Mouse (Mus musculus) spleen, adult 2 months (tissue): ENCODE data around the gene Nolc1. TPM values are rescaled to one million over a fixed set of nuclear protein-coding genes. Genes with fewer than 3 reads are reported as not detected.

Experiments used
- DNase-seq, 2 experiments: peaks; one replicate each; pipeline versions ENCODE4 v3.0.0 to v3.0.0-alpha.2; 2012 to 2021; ENCODE audit warnings: low spot score in 2 of 2, low read depth in 1 of 2
- H3K27ac ChIP-seq: fragments of 200-500 bp; 2 replicates; pipeline ENCODE4 v1.5.1; 2012; ENCODE audit warnings: low read length, inconsistent platforms; ENCODE audit not compliant: insufficient read depth
- H3K27me3 ChIP-seq: fragments of 200-500 bp; 2 replicates; pipeline ENCODE4 v1.6.1; 2012; ENCODE audit warnings: mild to moderate bottlenecking, moderate library complexity, low read length, inconsistent platforms; ENCODE audit not compliant: control insufficient read depth, insufficient read depth
- H3K36me3 ChIP-seq: fragments of 200-500 bp; 2 replicates; pipeline ENCODE4 v1.6.1; 2012; ENCODE audit warnings: mild to moderate bottlenecking, low read length, inconsistent platforms; ENCODE audit not compliant: control insufficient read depth, insufficient read depth
- H3K4me1 ChIP-seq: fragments of 200-500 bp; 2 replicates; pipeline ENCODE4 v1.6.1; 2011; ENCODE audit warnings: inconsistent platforms; ENCODE audit not compliant: control insufficient read depth, insufficient read depth, insufficient read length
- H3K4me3 ChIP-seq: fragments of 200-500 bp; 2 replicates; pipeline ENCODE4 v1.5.1; 2011; ENCODE audit warnings: mild to moderate bottlenecking, inconsistent platforms; ENCODE audit not compliant: insufficient read depth, insufficient read length; ENCODE audit errors: extremely low read depth
- CTCF ChIP-seq: fragments of 200-500 bp; IDR thresholded peaks from 2 replicates; pipeline ENCODE4 v1.5.1; 2011; ENCODE audit warnings: mild to moderate bottlenecking, inconsistent platforms; ENCODE audit not compliant: insufficient read depth, insufficient read length, insufficient replicate concordance; ENCODE audit errors: extremely low read depth
- POLR2A ChIP-seq: fragments of 200-500 bp; IDR thresholded peaks from 2 replicates; pipeline ENCODE4 v1.6.1; 2011; ENCODE audit warnings: low read depth, low read length, inconsistent platforms
- WGBS: fragments of 180-500 bp; shearing (Covaris S2); methylation state at CpG from one replicate; pipeline ENCODE4 v1.1.7; 2018; 5-methylcytosine and 5-hydroxymethylcytosine counted together
- polyA plus RNA-seq: library from polyadenylated mRNA; depleted of rRNA; stranded (reverse); fragments of >200 nt; gene quantifications from 2 replicates; pipeline ENCODE4 v1.2.3, GENCODE M21; 2012; rRNA removed

Gene Nolc1
- polyA plus RNA-seq: 10.3 TPM in 2 replicates

GRCm38 (mm10) chr19:46075616-46076607 lies at the start of gene Nolc1:
Gene Nolc1, plus strand, starts transcription at chr19:46075863.
- peak; percentile 98 to 99 for DNase-seq
- H3K27me3 ChIP-seq: no peaks in the 10 kb centered on the region
- TF ChIP-seq CTCF (no peak), POLR2A (peak; percentile 36; the same call in 1 of the 2 replicates)
- peak within 1 kb of the TSS; percentile 76 for H3K4me3 ChIP-seq
- peaks cover 22% of the 10 kb centered on the region for H3K36me3 ChIP-seq
- WGBS: under 1% methylated on average over 66 of the region's 66 CpGs
- peaks cover 6% of the 10 kb centered on the region; the same call in 1 of the 2 replicates for H3K4me1 ChIP-seq
- peak within 1 kb of the TSS; percentile 26 for H3K27ac ChIP-seq

GRCm38 (mm10) chr19:46026567-46026966 lies 49.1 kb upstream of the Nolc1 start:
- Histone ChIP-seq H3K27me3 (no peaks in the 10 kb centered on the region), H3K27ac (no peak overlapping the region), H3K36me3 (no peaks in the 10 kb centered on the region), H3K4me1 (no peaks in the 10 kb centered on the region), H3K4me3 (no peak overlapping the region)
- WGBS: 58% methylated on average over 8 of the region's 8 CpGs
- no peak for DNase-seq
- TF ChIP-seq CTCF (no peak), POLR2A (no peak)

- Histone ChIP-seq H3K27ac (no peak overlapping the region), H3K4me3 (no peak overlapping the region), H3K27me3 (no peaks in the 10 kb centered on the region), H3K4me1 (no peaks in the 10 kb centered on the region), H3K36me3 (peaks cover 18% of the 10 kb centered on the region)
- TF ChIP-seq POLR2A: no peak
- TF ChIP-seq CTCF: peak; percentile 17; the same call in 1 of the 2 replicates
- 72% methylated on average over 11 of the region's 11 CpGs for WGBS
- DNase-seq: no peak
Measured at GRCm38 (mm10) chr19:46028747-46029320, 46.8 kb upstream of the Nolc1 start.

GRCm38 (mm10) chr19:46029652-46030051 lies 46.0 kb upstream of the Nolc1 start:
- Histone ChIP-seq H3K4me1 (no peaks in the 10 kb centered on the region), H3K36me3 (peaks cover 26% of the 10 kb centered on the region), H3K4me3 (no peak overlapping the region), H3K27me3 (no peaks in the 10 kb centered on the region), H3K27ac (no peak overlapping the region)
- DNase-seq: no peak
- no peak for TF ChIP-seq CTCF
- TF ChIP-seq POLR2A: no peak
- 94% methylated on average over 1 of the region's 1 CpGs for WGBS

GRCm38 (mm10) chr19:46030196-46030983 lies 45.3 kb upstream of the Nolc1 start:
- WGBS: 90% methylated on average over 10 of the region's 10 CpGs
- Histone ChIP-seq H3K27me3 (no peaks in the 10 kb centered on the region), H3K27ac (no peak overlapping the region), H3K4me1 (no peaks in the 10 kb centered on the region), H3K4me3 (no peak overlapping the region), H3K36me3 (peaks cover 34% of the 10 kb centered on the region)
- TF ChIP-seq POLR2A: no peak
- no peak for TF ChIP-seq CTCF
- DNase-seq: no peak

- TF ChIP-seq CTCF (no peak), POLR2A (no peak)
- DNase-seq: no peak
- Histone ChIP-seq H3K27me3 (no peaks in the 10 kb centered on the region), H3K4me1 (no peaks in the 10 kb centered on the region), H3K36me3 (peaks cover 42% of the 10 kb centered on the region), H3K4me3 (no peak overlapping the region), H3K27ac (no peak overlapping the region)
- 76% methylated on average over 9 of the region's 9 CpGs for WGBS
Measured at GRCm38 (mm10) chr19:46031689-46032432, 43.8 kb upstream of the Nolc1 start.
